Mouse (Mus musculus) urinary bladder, postnatal 36 days (tissue): ENCODE data around the gene E130308A19Rik.

Experiments
- DNase-seq, 2 experiments: peaks; one replicate each; pipeline ENCODE4 v3.0.0; 2022; ENCODE audit warnings: low spot score in 2 of 2, mixed read lengths in 1 of 2

E130308A19Rik gene

DNA sequence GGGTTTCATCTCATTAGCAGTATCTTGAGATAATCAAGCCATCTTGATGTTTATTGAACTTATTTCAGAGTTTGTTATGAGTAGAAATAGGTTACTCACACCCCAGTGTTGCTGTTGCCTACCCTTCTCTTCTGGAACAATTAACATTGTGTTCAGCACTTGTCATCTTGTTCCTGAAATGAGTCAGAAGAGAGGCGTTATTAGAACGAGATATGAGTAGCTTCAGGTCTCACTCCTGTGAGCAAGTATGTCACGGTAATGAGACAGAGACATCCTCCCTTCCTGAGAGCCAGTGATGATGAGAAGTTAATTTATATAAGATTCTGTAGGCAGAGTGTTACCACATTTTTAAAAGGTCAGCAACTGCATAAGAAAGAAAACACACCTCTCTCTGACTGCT, 56.5 kb downstream of the E130308A19Rik start:
- DNase-seq, result no peak

DNA sequence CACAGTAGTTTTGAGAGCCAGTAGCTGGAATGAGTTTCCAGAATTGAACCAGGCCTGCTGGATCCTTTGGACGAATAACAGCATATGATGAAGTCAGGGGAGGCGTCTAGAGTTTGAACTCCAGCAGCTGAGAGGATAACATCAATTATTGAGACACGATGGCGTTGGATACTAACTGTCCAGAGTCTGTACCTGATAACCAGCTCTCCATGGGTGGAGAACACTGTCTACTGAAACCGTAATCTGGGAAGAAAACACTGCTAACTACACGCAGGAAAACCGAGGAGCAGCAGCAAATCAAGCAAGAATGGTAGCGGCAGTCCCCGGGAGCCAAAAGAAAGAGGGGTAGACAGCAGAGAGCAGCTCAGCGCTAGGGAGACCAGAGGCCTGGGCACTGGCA, 56.9 kb downstream of the E130308A19Rik start:
- no peak for DNase-seq

DNA sequence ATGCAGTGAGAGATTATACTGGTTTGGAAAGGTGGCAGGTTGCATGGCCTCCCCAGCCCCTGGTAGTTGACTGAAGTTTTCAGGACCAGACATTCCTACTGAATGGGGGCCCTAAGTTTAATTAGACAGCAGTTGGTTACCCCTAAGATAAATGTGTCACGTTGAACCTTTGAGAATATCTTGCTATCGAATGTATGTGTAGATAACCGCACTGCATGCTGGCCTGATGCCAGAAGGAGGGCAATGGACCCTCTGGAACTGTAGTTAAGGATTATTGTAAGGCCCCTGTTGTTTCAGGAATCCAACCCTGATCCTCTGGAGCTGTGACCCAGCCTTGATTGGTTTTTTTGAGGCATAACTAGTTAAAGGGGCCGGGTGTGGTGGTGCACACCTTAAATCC, 58.3 kb downstream of the E130308A19Rik start:
- DNase-seq, result no peak

DNA sequence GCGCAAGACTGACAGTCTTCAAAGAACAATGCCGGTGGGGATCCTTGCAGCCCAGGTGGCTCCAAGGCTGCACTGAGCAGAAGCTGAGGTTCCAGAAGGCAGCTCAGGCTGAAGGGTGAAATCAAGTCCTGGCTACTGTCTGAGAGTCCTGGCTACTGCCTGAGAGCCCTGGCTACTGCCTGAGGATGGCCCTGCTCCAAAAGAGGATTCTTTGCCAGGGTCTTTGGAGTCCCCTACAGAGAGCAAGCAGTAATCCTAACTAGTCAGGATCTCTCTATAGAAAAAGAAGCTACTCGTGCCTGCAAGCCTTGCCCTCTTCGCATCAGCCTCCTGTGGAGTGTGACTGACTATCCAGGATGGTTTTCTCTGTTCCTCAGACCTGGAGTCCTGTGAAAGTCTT, 60.7 kb downstream of the E130308A19Rik start:
- DNase-seq, result no peak

DNA sequence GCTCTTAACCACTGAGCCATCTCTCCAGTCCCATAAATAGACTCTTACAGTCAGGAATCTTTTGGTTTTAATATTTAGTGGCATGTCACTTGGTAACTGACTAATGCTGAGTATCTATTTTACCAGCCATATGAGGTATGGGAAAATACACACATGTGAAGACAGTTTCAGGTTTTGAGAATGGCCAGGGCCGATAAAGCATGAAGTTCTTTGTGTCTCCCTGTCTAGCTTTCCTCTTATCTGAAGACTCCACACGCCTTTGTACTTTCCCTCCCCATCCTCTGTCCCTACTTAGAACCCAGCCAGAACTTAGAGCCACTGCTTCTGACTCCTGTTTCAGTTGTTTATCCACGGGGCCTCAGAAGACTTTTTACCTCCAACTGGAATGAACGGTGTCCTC, 63.0 kb downstream of the E130308A19Rik start:
- no peak for DNase-seq

DNA sequence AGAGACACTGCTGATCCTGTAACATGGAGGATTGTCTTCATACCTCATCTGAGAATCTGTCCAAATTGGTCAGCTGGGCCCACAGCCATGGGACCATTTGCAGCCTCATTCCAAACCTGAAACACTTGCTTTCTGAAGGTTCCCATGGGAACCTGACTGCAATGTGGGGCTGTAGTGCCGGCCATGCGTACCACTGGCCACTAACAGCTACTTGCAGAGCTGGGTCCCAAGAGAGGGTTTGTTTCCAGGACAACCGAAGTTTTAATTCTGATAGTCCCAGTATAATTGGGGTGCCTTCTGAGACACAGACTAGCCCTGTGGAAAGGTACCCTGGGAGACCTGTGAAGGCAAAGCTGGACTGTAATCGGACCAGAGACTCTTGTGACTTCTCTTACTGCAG, 64.1 kb downstream of the E130308A19Rik start:
- no peak for DNase-seq

DNA sequence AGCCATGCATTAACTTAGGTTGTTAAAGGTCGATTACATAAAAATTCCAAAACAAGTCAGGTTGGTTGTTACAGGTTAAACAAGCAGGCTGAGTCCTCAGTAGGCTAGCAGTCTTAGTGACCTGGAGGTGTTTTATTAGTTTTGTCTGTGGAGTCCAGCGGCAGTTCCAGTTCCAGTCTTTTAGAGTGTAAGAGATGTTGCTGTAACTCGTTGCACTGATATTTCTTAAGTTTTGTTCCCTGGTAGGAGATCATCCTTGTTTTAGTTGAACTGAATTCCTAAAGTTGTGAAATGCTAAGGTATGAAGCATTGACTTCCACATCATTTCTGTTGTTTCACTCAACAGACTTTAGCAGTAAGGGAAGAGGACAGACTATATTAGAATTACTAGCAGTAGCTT, 70.8 kb downstream of the E130308A19Rik start:
- DNase-seq, result no peak

DNA sequence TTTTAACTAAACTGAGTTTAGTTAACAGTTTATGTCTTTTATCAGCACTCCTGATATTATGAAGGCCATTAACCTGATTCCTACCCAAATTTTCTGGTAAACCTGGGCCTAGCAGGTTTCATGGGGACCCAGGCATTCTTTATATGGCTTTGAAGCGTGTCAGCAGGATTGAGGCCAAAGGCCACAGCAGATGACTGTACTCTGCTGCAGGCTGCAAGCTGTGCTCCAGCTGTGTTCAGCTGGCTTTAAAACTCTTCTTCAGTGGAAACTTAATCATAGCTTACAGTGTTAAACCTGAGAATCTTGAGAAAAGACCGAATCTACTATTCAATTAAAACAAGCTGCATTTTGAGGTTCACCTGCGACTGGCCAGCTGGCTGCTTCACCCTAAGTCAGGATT, 71.9 kb downstream of the E130308A19Rik start:
- no peak for DNase-seq

DNA sequence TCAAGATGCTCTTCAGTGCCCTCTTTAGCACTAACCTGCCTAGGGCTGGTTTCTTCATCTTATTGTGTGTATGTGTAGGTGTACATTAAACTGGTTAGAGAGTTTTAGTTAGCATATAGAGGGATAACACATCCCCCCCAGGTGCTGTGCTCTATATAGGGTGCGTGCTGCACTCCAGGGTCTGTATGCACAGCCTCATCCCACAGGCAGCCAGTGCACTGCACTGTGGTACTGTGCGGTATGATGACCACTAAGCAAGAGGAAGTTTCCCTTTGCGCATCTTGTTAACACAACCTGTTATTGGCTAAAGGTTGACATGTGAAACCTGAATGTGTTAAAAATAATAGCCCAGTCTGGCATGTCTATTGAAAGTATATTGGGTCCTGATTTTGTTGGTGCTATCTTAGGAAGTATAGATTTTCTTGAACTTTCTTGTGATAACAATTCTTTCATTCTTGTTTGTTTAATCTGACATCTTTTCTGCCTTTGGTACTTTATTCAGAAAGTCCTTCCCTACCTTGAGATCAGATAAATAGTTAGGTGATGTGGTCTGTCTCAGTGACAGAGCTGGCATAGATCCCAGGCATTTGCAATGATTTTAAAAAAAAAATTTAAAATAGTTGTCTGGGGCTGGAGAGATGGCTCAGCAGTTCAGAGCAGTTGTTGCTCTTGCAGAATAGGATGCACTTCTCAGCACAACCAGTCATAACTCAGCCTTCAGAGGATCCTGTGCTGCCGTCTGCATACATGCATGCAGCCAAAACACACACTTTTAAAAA, 73.2 kb downstream of the E130308A19Rik start:
- DNase-seq, result no peak

DNA sequence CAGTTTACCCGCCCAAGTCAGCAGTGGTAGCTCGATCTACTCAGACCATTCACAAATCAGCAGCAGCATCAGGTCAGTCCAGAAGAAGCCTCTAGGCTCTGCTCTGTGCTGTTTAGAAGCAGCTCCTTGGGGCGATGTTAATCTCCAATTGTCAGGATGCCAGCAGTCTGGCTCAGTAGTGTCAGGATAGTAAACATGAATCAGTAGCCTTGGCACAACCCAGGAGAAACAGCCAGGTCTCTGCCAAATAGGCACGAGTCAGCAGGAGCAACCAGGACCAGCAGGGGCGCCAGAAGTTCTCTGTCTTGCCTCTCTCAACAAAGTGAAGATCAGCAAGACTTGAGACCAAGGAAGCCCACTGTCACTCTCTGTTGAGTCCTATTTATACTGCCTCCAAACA, 83.3 kb downstream of the E130308A19Rik start:
- DNase-seq, result no peak

DNA sequence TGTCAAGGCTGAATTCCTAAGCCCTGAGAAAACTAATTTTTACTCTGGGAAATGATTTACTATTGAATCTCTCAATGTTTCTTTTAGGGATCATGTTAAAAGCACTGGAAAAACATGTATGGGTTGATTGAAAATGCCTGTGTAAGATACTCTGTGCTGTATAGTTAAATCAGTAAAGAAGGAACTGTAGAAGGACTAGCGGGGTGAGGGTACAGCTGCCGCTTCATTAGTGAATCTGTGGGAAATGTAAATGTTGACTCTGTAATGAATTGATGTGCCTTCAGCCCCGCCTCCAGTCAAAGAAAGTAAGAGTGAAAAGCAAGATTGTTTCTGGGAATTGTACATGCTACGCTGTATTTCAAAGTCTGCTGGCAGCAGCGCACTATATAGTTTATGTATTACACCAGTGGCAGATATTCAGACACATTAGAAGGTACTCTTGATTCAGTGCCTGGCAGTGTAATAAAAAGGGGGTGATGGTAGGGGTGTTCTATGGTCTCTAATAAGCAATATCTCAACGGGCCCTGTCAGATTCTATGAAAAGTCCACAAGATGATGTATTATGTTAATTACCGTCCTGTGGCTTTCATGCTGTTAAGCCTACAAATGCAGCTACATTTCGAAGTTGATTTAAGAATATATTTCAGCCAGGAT, 84.9 kb downstream of the E130308A19Rik start:
- no peak for DNase-seq

DNA sequence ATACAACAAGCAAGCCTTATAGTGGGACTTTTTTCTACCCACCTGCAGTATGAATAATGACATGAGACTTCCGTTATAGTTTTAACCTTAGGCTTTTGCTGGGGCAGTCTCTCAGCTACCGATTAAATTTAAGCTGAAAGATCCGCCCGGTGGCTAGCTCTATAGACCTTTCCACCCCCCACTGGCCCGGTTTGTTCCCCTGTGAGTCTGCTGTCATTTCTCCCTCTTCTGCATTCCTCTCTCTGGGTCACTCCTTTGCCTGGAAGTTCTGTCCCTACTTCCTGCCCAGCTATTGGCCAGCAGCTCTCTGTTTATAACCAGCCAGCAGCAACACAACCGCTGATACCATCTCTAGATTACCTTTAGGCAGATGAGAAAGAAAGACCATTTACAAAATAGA, 86.4 kb downstream of the E130308A19Rik start:
- no peak for DNase-seq

DNA sequence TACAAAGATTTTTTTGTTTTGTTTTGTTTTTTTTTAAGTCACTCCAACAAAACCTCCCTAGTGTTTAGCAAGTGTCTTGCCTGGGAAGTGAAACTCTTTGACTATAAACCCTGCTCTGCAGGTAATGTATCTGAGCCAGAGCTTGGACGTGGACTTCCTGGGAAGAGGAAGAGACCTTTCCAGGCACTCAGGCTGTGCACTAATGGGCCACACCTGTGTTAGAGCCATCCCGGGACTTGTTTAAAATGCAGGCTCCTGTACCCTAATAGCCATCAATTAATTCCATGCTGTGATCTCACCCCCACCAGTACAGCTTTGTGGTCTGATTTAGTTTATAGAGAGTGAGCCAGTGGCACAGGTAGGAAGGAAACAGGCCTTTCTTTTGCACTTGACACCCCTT, 86.9 kb downstream of the E130308A19Rik start:
- DNase-seq, result no peak

DNA sequence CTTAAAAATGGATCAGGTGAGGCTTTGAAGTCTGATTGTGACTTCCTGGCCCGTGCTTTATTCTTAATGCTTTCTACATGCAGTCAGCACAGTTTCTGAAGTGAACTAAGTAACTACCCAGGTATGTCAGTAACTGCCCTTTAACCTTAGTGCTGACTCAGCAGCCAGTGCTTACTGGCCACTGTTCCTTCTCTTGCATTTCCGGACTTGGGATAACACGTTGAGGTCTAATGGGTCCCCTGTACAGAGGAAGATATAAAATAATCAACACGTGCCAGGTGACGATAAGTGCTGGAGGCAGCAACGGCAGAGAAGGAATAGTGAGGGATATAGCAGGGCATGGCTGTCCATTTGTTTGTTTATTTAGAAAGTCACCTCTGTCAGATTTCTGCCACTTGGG, 88.5 kb downstream of the E130308A19Rik start:
- no peak for DNase-seq

DNA sequence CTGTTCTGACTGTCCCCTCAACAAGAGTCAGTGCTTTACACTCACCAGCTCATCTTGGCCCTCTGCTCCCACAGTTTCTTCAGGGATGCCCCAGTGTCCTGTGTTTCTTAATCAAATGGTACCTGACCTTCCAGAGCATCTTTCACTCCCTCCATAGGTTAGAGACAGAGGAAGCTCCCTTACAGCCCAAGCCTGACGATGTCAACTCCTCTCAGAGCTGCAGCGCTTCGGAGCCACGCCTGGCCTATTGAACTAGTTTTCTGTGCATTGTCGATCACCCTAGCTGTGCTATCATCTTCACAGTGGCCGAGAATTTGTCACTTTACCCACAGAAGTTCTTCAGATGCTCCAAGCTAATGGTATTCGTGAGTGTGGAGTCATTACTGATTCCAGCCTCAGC, 88.9 kb downstream of the E130308A19Rik start:
- no peak for DNase-seq

DNA sequence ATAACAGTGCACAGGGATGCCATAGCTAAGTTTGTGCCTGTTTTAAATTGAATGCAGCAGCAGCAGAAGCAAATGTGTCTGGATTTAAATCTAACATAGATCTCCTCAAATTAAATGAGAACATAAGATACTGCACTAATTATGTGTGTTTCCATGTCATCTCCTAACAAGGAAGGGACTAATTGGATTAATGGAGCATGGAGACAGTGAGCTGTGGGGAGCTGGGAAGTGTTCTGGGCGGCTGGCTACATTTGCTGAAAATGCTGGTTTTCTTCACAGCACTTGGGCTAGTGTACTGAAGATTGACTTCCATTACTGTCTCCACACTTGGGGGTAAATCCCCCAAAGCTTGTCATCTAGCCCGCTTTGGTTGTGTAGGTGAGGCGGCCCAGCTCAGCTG, 89.5 kb downstream of the E130308A19Rik start:
- no peak for DNase-seq

DNA sequence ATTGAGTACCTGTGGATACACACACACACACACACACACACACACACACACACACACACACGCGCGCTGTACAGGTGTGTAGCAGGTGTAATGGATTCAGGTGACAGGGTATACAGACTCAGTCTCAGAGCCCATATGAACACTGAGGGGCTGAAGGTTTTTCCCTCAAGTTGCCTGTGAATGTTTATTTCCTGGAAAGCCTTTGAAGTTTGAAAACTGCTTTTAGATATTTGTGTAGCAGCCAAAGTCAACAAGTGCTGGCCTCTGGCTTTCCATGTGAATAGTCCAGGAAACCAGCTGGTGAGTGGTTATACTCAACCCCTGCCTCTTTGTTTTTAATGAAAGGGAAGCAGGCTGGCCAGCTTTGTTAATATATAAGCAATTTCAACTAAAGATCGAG, 91.3 kb downstream of the E130308A19Rik start:
- DNase-seq, result no peak

DNA sequence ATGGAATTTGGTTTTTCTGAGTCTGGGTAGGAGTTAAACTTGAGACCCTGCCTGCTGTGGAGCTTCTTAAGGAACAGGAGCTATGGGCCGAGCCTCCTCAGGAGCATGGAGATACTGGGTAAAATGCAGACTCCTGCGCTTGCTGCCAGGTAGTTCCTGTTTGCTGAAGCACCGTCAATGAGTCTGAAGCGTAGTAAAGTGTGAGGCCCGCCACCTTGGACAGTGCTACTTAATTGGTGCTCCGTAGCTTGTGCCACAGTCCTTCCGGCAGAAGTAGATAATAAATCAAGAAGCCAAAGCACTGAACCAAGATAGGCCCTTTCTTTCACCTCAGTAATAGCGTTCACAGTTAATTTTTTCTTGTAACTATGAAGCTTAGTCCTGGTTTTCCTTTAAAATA, 92.5 kb downstream of the E130308A19Rik start:
- DNase-seq, result no peak

DNA sequence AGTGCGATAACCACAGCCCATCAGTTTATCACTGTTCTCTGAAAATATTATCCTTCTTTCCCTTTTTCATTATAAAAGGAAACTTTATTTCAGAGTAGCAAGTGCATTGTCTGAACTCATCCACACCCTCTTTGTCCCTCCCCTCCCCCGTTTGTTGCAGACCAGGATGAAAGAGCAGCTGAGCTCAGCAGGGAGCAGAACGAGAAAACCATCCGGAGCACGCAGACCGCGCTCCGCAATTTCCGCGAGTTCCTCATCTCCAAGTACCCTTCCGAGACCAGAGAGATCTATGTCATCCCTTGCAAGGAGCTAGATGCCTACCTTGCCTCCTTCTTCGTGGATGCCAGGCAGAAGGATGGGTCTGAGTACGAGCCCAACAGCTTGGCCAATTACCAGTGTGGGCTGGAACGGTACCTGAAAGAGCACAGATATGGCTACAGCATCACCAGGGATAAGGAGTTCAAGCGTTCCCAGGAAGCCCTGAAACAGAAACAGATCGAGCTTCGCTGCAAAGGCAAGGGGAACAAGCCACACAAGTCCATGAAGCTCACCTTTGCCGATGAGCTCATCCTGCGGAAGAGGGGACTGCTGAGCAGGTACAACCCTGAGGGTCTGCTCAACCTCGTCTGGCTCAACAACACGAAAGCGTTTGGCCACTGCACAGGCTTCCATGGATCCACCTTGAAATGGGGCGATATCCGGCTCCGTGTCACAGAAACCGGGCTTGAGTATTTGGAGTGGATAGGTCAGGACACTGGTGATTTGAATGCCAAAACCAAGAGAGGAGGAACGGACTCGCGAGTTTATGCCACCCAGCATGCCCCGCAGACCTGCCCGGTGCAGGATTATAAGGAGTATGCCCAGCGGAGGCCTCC, 93.7 kb downstream of the E130308A19Rik start:
- DNase-seq, result no peak

DNA sequence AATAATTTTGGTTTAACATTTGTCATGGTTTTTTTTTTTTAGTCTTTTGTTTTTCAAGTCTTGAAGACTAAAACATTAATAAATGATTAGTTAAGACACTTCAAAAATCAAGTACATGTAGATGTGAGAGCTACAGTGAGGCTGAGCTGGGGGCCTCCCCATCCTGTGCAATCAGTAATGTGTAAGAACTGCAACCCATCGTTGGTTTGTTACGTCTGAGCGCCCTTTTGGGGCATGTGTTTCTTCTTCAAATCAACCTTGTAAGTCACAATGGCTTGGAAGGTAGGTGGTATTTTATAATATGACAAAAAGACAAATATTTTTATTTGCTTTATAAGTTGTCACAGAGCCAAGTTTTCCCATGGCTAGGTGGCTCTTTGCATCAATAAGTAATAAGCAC, 95.8 kb downstream of the E130308A19Rik start:
- DNase-seq, result no peak

DNA sequence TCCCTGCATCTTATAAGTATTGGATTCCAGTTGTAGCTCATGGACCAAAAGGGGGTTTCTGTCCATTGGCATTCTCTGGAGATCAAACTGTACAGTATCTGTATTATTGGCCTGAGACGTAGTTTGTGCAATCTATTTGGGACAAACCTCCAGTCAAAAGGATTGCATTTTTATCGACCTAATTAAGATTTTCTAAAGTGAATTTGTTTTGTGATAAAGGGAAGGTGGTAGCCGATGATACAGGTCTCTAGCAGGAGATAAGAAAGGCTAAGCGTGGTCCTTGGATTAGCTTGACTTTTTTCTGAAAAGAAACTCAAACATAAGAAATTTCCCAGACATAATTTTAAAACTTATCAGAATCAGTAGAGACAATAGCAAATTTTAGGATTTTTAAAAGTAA, 99.6 kb downstream of the E130308A19Rik start:
- DNase-seq, result no peak

DNA sequence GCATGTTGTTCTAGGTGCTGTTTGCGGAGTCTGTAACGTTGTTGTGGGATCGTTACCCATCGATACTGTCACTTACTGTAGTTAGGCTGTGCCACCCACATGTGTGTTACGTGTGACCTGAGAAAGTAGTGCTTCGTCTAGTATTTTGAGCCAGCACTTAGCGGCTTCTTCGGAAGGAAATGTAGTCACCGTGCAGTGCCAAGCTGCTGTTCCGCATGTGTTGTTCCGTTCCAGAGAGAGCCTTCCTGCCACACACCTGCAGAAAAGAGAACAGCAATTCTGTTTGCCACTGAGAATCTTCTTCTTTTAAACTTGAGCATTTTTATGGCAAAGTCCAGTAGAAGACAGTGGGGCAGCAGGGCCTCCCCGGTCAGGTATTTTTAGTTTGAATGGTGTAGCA, 100.5 kb downstream of the E130308A19Rik start:
- DNase-seq, result no peak
